Mouse (Mus musculus) lung, adult 2 months (tissue): Measurements from ENCODE around the gene Fhl2. TPM values are rescaled to one million over a fixed set of nuclear protein-coding genes. Genes with fewer than 3 reads are reported as not detected.

Experiments used
- DNase-seq: peaks from one replicate; pipeline ENCODE4 v3.0.0; 2022
- H3K4me1 ChIP-seq: fragments of 200-500 bp; 2 replicates; pipeline ENCODE4 v1.6.1; 2011; ENCODE audit warnings: low read length; ENCODE audit not compliant: control insufficient read depth, insufficient read depth
- H3K4me3 ChIP-seq: fragments of 200-500 bp; replicated peaks from 2 replicates; pipeline ENCODE3; 2011; ENCODE audit warnings: low read depth, mild to moderate bottlenecking, control low read depth, low read length; ENCODE audit errors: extremely low read depth
- CTCF ChIP-seq: fragments of 200-500 bp; IDR thresholded peaks from 2 replicates; pipeline ENCODE4 v1.5.1; 2011; ENCODE audit warnings: mild to moderate bottlenecking, low read length, control low read depth; ENCODE audit not compliant: insufficient read depth
- POLR2A ChIP-seq: fragments of 200-500 bp; IDR thresholded peaks from 2 replicates; pipeline ENCODE4 v1.6.1; 2011; ENCODE audit warnings: low read depth, mild to moderate bottlenecking, control low read depth, low read length, borderline replicate concordance; ENCODE audit errors: extremely low read depth
- WGBS: fragments of 180-500 bp; shearing (Covaris S2); methylation state at CpG from one replicate; pipeline ENCODE4 v1.1.7; 2018; 5-methylcytosine and 5-hydroxymethylcytosine counted together
- polyA plus RNA-seq: library from polyadenylated mRNA; depleted of rRNA; stranded (reverse); fragments of >200 nt; gene quantifications from 2 replicates; pipeline ENCODE4 v1.2.3, GENCODE M21; 2012

Fhl2 gene
- polyA plus RNA-seq, 1 experiment = 13.9 TPM

- 66% methylated on average over 3 of the region's 3 CpGs for WGBS
- no peak for DNase-seq
- TF ChIP-seq POLR2A = no peak
- no peak for TF ChIP-seq CTCF
Observed at GRCm38 (mm10) chr1:43218016-43218680, 21.4 kb upstream of the Fhl2 start.

DNA sequence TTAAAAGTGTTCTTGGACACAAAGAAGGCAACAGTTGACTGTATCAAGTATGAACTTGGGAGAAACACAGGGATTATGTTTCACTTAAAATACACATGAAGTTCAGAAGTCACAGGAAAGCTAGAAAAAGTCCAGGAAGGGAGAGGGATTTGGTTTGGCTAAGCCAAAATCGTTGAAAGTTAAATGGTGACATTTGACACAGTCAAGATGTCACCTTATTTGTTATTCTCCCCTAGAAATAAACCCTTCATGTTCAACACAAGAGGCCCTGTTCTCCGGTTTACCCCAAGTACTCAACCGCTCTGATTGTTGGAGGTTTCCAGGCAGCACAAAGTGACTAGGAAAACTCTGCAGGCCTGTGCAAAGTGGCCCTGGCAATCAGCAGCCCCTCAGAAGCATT, 18.8 kb upstream of the Fhl2 start:
- TF ChIP-seq CTCF (no peak), POLR2A (no peak)
- Histone ChIP-seq H3K4me3 (no peak overlapping the region), H3K4me1 (no peaks in the 10 kb centered on the region)
- 36% methylated on average over 3 of the region's 3 CpGs for WGBS
- no peak for DNase-seq

More at GRCm38 (mm10) chr1:43218016-43218680, 21.4 kb upstream of the Fhl2 start:
- H3K4me1 ChIP-seq = no peaks in the 10 kb centered on the region
- H3K4me3 ChIP-seq = no peak overlapping the region

- Histone ChIP-seq H3K4me1 (no peaks in the 10 kb centered on the region), H3K4me3 (no peak overlapping the region)
- WGBS = 27% methylated on average over 1 of the region's 1 CpGs
- TF ChIP-seq CTCF (no peak), POLR2A (no peak)
- DNase-seq = no peak
Observed at GRCm38 (mm10) chr1:43211274-43211673, 14.5 kb upstream of the Fhl2 start.

DNA sequence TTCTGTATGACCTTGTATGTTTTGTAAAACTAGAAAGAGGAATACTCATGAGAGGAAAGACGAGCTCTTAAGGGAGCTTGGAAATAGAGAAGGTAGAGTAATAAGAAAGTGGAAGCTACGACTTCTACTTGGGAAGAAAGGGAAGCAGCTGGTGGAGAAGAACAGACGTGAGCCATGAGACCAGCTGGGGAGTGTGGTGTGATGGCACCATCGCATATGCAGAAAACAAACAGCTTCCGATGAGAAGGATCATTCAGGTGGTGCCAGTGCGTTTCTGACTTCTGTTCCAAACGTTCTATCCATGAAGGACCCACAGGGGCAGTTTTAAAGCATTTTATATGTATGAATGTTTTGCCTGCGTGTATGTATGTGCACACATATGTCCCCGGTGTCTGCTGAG, 13.5 kb upstream of the Fhl2 start:
- DNase-seq = no peak
- 72% methylated on average over 9 of the region's 9 CpGs for WGBS
- TF ChIP-seq CTCF (no peak), POLR2A (no peak)
- Histone ChIP-seq H3K4me1 (no peaks in the 10 kb centered on the region), H3K4me3 (no peak overlapping the region)

DNA sequence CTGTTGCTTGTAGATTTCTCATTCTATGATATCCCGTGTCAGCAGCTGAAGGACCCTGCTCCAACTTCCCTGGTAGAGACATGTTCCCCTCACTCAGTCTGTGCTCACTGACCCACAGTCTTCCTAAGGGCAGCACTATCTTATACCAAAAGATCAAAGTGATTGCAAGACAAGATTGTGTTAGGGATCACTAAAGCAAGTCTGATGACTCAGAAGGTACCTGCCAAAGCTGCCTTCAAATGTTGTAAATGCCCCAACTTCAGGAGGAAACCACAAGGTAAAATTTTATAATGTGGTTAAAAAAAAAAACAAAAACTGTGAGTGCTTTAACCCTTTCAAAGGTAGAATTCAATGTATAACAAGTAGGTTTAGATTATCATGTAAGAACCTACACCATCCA, 10.4 kb upstream of the Fhl2 start:
- TF ChIP-seq POLR2A = no peak
- TF ChIP-seq CTCF = no peak
- 93% methylated on average over 1 of the region's 1 CpGs for WGBS
- DNase-seq = no peak

GRCm38 (mm10) chr1:43203282-43203681, 6.5 kb upstream of the Fhl2 start:
- no peak for DNase-seq
- Histone ChIP-seq H3K4me1 (no peaks in the 10 kb centered on the region), H3K4me3 (no peak overlapping the region)
- WGBS = 26% methylated on average over 5 of the region's 5 CpGs
- TF ChIP-seq POLR2A (no peak), CTCF (no peak)

More for the DNA sequence above, 10.4 kb upstream of the Fhl2 start:
- no peak overlapping the region for H3K4me3 ChIP-seq
- no peaks in the 10 kb centered on the region for H3K4me1 ChIP-seq

- Histone ChIP-seq H3K4me1 (no peaks in the 10 kb centered on the region), H3K4me3 (no peak overlapping the region)
- no peak for TF ChIP-seq POLR2A
- no peak for DNase-seq
Observed at GRCm38 (mm10) chr1:43202226-43202625, 5.4 kb upstream of the Fhl2 start.

GRCm38 (mm10) chr1:43201796-43202195, 5.0 kb upstream of the Fhl2 start:
- no peak overlapping the region for H3K4me3 ChIP-seq
- no peak for DNase-seq
- no peaks in the 10 kb centered on the region for H3K4me1 ChIP-seq
- WGBS = 90% methylated on average over 2 of the region's 2 CpGs
- no peak for TF ChIP-seq CTCF
- TF ChIP-seq POLR2A = no peak

- 63% methylated on average over 3 of the region's 3 CpGs for WGBS
- H3K4me1 ChIP-seq = no peaks in the 10 kb centered on the region
- no peak for DNase-seq
- no peak for TF ChIP-seq CTCF
- no peak for TF ChIP-seq POLR2A
- H3K4me3 ChIP-seq = no peak overlapping the region
Observed at GRCm38 (mm10) chr1:43199867-43200240, 3.1 kb upstream of the Fhl2 start.

- no peak for TF ChIP-seq POLR2A
- TF ChIP-seq CTCF = no peak
- WGBS = 81% methylated on average over 3 of the region's 3 CpGs
- Histone ChIP-seq H3K4me3 (no peak overlapping the region), H3K4me1 (no peaks in the 10 kb centered on the region)
- no peak for DNase-seq
Observed at GRCm38 (mm10) chr1:43199210-43199866, 2.6 kb upstream of the Fhl2 start.

- WGBS = 42% methylated on average over 1 of the region's 1 CpGs
- no peak for DNase-seq
- Histone ChIP-seq H3K4me1 (no peaks in the 10 kb centered on the region), H3K4me3 (no peak overlapping the region)
- TF ChIP-seq POLR2A = no peak
- no peak for TF ChIP-seq CTCF
Observed at GRCm38 (mm10) chr1:43196059-43196458, 725 bp downstream of the Fhl2 start.
